Mouse (Mus musculus): ENCODE data around the gene C8g.

C8g gene

GRCm38 (mm10) chr2:25500576-25501405, 728 bp downstream of the C8g start, which contains the start of gene Fbxw5:
Gene Fbxw5 (plus strand): TSS chr2:25500750.
- DNase-seq (ENCODE audit: low spot score in 2 of 2), result peak; percentile 43 to 82

DNA sequence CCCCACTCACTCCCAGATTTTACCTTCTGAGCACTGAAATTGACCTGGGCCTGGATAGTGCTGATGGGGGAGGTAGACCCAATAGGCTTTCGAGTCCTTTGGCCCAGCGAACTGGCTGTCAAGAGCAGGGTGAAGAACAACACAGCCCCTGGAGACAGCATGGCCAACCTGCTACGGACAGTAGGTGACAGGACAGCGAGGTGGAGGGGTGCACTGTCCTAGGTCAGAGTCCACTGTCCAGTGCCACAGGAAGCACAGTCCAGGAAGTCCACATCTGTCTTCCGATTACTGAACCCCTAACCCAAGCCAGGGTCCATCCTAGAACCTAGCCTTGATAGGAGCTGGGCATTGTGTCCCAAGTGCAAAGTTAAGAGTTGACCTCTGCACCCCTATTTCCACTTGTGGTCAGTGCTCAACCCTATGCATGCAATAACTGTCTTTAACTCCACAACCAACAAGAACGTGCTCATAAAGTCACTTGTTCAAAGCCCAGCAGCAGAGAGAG, 1.4 kb downstream of the C8g start:
- no peak for DNase-seq (ENCODE audit: low spot score in 2 of 2)

- no peak for DNase-seq (ENCODE audit: low spot score in 2 of 2)
These were observed 2.7 kb downstream of the C8g start for GRCm38 (mm10) chr2:25498622-25499478.

DNA sequence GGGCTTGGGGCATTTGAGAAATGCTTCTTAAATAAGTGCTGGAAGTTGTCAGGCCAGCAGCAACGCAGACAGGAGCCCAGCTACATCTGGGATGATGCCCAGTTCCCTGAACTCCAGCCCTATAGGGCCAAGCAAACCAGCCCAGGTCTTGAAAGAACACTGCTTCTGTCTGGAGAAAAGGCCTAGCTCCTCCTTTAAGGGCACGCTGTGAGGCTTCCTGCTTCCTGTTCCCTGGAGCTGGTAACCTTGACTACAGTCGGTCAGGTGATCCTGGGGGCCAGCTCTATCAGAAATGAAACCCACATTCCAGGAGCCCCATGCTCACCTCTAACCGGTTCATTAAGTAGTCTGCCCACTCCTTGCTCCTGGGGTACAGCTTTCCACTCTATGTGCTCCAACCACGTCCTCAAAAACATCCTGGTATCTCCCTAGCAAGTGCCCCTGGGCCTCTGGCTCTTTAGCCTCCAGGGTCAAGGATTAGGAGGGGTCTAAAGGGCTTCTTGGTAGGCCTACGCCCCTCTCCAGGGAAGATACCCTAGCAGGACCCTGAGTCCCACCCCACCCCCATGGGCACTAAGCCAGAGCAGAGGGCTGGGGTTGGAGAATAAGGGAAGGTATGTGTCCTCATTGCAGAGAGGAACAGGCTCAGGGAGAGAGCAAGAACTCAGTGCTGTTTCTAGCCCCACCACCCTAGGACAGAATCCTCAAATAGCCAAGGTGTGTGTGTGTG, 3.5 kb downstream of the C8g start:
- no peak for DNase-seq (ENCODE audit: low spot score in 2 of 2)

GRCm38 (mm10) chr2:25496462-25496861, 5.1 kb downstream of the C8g start:
- no peak for DNase-seq (ENCODE audit: low spot score in 2 of 2)

DNA sequence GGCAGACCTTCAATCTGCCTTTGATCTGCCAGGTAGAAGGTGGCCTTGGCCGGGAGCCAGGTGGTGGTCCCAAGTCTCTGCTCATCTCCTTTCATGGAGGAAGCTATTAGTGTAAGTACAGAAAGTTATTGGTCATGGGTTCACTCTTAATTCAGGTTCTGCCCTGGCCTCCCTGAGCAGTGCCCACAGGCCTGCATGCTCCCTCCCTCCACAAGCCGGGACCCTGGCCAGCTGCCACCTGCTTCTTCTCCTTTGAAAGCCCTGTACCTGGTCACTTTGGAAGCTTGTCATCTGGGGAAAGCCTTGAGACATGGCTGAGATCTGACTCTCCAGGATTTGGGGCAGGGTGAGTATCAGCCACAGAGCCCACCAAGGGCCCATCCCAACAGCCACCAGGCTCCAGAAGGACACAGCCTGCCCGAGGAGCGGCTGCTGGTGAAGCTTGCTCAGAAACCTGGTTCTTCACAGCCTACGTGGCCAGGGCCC, 8.0 kb downstream of the C8g start, which contains the start of gene Lcn12:
Gene Lcn12 (minus strand): TSS at position 436 of the 486 bp plus-strand sequence.
- DNase-seq (ENCODE audit: low spot score in 2 of 2), result no peak

DNA sequence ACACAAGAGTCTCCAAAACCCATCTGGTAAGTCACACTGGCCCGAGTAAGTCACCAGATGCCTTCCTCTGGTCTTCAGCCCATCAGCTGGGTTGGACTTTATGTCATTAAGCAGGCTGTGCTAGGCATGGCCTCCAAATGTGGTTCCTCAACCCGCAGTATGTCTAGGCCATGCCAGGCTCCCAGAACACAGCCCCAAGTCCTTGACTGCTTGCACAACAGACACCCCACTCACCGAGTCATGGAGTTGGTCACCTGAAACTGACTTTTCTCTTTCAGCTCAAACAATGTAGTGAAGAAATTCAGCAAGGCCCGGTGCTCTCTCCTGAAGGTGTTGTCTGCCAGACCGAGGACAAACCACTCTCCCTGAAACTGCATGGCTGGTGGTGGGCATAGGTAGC, 8.5 kb downstream of the C8g start:
- no peak for DNase-seq (ENCODE audit: low spot score in 2 of 2)

- DNase-seq (ENCODE audit: low spot score in 2 of 2), result no peak
These were observed 12.8 kb downstream of the C8g start for GRCm38 (mm10) chr2:25488671-25489068.

DNA sequence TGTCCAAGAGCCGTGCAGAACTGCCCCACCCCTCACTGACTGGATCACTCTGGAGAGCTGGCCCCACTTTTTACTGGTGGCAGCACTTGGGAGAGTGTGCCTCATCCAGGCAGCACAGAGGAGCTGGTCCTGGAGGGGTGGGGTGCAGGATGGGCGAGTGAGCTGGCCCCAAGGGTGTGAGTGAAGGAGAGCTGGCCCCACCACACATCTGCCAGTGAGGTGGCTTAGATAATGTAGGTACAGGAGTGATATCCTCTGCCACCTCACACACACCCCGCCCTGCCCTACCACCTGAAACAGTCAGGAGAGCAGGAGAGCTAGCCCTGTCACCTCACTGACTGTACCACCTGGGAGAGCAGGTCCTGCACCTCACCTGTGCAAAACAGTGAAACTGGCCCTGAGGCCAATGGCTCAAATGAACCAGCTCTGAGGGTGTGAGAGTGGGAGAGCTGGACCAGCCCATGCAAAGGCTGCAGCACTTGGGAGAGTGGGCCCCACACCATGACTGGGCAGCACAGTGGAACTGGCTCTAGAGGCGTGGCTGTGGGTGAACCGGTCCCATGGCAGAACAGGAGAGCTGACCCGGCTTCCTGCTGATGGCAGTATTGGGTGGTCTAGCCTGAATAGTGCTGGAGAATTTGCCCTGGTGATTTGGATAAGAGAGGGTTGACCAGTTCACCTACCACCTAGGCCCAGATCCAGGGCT, 13.4 kb downstream of the C8g start:
- no peak for DNase-seq (ENCODE audit: low spot score in 2 of 2)

DNA sequence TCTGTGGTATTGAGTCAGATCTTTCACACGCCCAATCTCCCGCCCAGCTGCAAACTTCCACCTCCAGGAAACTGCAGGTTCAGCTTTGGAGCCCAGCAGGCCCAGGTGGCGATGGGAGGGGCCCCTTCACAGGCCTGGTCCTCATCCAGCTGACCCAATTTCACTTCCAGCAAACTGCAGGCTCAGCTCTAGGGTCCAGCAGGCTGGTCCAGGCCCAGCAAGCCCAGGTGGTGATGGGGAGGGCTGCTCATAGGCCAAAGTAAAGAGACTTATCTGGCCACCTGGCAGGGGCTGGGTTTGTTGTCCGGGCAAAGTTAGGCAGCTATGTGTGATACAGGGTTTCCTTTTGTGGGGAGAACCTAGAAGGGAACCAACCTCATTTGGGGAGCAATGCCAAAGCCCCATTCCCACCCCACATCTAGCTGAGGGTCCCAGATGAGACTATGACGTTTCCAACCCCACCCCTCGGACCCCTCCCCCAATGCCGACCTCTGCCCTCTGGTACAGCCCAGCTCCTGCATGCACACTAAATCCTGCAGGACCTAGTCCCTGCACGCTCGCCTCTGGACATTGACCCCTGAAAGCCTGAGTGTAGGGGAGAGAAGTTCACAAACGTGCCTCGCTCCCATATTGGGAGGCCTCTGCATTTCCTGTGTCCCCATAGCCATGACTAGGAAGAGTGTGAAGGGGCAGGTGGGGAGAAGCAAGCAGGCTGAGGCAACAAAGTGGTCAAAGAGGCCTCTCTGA, 16.4 kb downstream of the C8g start:
- DNase-seq (ENCODE audit: low spot score in 2 of 2), result no peak

DNA sequence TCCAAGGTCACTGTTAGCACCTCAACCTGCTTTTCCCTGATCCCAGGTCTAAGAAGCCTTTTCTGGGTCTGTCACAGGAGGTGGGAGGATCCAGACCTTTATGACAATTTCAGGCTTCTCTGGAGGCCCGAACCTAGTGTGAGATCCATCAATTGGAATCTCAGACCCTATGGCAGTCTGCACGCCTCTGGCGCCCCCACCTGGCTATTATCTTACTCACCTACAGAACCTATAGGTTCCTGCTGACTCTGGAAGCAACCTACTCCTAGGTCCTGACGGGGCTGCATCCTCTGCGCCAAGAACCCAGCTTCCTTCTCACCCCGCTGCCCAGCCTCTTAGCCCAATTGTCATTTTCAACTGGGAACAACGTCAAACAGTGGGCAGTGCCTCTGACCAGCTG, 18.6 kb downstream of the C8g start:
- DNase-seq (ENCODE audit: low spot score in 2 of 2), result no peak

GRCm38 (mm10) chr2:25480541-25480940, 21.0 kb downstream of the C8g start:
- no peak for DNase-seq (ENCODE audit: low spot score in 2 of 2)

DNA sequence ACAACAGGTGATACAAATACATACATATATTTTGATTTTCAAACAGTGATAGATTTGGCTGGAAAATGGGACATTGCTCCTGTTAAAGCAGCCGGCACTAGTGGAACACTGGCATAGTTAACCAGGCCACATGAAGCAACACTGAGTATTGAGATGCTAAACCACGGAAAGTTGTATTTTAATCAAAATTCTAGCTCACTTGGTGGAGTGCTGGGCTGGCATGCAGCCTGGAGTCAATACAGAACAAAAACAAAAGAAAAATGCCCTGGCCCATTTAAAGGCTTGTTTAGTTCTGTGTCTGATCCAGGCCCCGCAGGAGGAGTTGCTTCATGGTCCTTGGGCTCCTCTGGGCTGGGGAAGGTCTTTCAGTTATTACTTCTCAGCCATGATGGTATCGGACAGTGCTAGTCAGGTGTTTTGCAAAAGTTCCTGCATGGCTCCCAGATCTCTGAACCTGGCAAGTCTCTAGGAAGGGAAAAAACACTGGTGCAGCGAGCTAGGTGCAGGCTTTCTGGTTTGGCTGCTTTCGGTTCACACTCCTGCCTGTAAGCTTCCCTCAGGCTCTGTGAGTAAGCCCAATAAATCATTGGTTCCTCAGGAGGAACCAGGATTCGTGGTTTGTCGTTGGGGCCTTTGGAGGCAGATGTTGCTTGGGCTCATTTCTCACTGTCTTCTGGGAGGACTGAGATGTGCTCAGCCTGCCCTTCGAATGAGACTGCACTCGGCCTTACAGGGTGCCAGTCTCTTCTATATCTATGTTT, 21.8 kb downstream of the C8g start:
- DNase-seq (ENCODE audit: low spot score in 2 of 2), result no peak

DNA sequence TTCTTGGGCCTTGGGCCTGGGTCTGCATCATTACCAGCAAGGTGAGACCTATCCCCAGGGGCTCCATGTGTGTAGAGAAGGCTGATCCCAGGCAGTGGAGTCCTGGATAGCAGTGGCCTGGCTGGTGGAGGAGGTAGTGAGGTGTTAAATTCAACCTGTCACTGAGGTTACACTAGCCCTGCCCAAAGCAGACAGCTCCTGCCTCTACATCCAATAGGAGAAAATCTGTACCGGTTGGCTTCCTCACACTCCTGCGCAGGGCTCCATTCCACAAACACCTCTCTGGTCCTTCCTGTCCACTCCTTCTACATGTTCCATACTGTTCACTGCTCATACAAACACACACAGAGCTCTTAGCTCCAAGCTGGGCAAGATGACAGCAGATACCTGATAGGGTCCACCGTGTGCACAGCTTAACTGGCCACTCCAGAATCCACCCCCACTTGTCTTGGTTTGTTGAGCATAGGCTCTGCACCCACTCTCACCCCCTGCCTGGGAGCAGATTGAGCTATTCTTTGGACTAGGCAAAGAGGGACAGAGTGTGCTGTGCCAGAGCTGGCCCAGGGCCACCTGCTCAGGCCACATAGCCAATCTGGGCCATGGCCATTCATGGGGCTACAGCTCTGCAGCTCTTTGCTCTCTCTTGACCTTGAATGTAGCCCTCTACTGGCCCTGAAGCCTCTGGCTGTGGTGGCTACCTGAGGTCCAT, 23.4 kb downstream of the C8g start:
- no peak for DNase-seq (ENCODE audit: low spot score in 2 of 2)

DNA sequence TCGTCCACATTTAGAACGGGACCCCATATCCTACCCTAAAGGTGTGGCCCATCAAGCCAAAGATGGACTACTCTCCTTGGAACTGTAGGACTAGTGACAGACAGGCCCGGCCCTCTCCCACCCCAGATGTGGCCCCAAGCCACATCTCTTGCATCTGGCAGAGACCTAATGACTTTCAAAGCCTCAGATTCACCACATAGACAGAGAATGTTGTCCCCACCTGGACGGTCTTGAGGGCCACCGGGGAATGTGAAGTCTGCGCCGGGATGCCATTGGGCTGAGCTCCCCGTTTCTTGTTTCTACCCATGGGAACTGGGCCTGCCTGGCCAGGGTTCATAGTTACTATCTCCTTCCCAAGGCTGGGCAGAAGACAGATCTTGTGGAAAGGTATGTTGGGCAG, 24.0 kb downstream of the C8g start:
- no peak for DNase-seq (ENCODE audit: low spot score in 2 of 2)

DNA sequence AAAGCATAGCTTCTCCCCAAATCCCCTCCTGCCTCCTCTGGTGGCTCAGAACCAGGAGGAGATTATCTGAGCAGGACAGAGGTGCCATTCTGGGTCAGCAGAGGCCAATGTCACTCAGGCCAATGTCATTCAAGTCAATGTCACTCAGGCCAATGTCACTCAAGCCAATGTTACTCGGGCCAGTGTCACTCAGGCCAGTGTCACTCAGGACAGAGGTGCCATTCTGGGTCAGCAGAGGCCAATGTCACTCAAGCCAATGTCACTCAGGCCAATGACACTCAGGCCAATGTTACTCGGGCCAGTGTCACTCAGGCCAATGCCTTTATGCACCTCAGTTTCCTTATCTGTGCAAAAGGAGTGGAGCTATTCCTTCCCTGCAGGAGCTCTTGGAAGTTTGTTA, 29.0 kb downstream of the C8g start:
- no peak for DNase-seq (ENCODE audit: low spot score in 2 of 2)

- no peak for DNase-seq (ENCODE audit: low spot score in 2 of 2)
These were observed 31.6 kb downstream of the C8g start, which contains the start of gene Ptgds for GRCm38 (mm10) chr2:25469969-25470368. Gene Ptgds (minus strand): TSS chr2:25470046.

DNA sequence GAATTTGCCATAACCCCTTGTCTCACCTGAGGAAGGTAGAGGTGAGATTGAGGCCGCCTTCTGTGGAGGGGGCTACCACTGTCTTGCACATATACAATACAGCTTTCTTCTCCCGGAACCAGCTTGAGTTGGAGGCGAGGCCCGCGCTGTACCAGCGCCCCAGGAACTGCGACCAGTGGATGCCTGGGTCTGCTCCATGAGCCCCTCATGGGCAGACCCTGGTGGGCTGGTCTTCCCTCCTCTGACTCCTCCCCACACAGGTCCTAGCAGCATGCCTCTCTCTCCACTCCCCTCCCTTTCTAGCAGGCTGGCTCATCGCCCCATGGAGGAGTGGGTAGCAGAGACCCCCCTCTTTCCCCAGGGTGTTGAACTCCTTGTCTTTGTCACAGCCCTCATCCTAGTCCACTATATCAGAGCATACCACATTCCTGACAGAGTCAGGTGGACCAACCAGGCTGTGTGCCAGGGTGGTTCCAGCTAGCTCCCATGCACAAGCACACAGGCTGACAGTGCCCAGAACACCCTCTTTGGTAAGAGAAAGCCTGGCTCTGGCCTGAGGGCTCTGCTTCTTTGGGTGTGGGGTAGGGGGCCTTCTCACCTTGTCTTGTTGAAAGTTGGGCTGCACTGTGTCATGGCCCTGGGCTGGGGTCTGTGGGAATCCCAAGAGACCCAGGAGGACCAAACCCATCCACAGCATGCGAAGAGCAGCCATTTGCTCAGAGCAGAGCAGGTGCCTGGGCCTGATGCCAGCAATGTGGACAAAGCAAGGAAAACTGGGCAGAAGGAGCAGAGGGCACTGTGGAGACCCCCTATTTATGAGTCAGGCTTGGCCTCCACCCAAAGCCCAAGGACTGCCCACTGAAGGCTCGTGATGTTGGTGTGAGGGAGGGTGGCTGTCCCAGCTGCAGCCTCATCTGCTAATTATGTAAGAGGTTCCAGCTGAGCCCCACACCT, 32.3 kb downstream of the C8g start:
- peak; percentile 39 to 55 for DNase-seq (ENCODE audit: low spot score in 2 of 2)

Data from left cerebral cortex, adult 9 months (tissue).